Mouse (Mus musculus): ENCODE measurements around the gene Pak7.

The Pak7 gene

GRCm38 (mm10) chr2:136150752-136151151, 237.0 kb downstream of the Pak7 start:
- DNase-seq, result no peak

- no peak for DNase-seq
Observed at GRCm38 (mm10) chr2:136149530-136149929, 238.2 kb downstream of the Pak7 start.

GRCm38 (mm10) chr2:136148999-136149398, 238.8 kb downstream of the Pak7 start:
- peak; percentile 65 to 87 for DNase-seq

DNA sequence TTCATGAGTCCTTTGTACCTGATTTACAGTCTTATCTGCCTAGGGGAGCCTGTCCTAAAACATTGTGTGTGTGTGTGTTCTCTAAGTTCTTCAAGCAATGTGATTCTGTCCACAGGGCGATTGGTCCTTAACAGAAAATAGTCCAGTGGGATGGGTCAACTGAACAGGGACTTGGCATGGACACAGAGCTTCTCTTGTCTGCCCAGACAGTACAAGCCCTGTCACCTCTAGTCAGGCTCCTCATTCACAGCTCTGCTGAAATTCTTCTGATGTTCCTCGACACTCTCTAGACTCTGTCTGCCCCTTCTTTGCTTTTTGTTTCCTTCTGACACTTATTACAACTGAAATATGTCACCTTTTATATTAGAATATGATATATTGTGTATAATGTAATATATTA, 247.0 kb downstream of the Pak7 start:
- DNase-seq, result no peak

DNA sequence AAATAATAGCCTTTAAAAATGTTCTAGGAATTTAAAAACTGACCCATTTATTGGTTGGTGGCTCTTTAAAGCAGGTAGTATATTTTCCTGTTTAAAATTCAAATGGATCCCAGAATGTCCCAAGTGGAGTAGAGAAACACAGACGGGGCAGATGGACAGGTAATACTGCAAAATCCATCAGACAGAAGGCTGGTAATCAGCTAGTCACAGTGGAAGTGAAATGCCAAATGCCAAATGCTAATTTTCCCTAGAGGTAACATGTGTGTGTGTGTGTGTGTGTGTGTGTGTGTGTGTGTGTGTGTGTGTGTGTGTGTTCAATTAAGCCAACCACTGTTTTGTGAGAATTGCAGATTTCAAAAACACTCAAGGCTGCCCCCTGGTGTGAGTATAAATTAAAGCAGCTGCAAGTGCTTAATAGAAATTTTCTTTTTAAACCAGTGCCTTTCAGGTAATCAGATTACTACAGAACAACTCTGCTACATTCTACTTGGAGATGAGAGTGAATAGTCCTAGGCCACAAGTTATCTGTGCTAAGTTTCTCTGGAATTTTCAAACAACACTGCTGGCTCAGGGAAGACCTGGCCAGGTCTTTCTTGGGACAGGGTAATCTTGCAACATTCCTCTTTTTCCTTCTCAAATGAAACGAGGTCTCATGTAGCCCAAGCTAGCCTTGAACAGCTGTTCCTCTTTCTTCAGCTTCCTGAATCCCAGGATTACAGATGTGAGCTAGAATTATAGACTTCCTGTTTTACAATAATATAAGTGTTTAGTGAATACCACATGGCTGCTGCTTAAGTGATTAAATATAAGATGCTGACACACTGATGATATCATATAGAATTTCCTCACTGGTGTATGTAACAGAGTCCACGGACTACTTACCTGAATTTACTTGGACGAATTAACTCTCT, 248.4 kb downstream of the Pak7 start:
- peak; percentile 31 to 57 for DNase-seq

- no peak for DNase-seq
Observed at GRCm38 (mm10) chr2:136138451-136138850, 249.3 kb downstream of the Pak7 start.

DNA sequence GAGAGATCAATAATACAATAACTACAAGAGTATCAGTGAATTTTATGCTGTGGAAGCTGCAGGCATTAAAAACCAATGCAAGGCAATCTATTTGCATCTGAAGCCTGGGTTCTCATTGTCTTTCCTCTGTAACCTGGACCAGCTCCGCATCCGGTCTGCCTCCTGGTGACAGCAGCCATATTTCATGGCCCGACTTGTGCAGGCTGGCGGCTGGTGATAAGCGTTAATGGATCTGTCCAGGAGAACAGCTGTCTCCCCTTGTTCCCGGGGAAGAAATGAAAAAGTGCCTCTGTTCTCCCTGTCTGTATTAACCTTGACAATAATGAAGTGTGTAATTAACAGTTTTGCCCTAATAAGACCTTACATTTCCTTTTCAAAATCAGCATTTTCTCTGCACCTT, 265.9 kb downstream of the Pak7 start:
- peak; percentile 25 to 51 for DNase-seq

DNA sequence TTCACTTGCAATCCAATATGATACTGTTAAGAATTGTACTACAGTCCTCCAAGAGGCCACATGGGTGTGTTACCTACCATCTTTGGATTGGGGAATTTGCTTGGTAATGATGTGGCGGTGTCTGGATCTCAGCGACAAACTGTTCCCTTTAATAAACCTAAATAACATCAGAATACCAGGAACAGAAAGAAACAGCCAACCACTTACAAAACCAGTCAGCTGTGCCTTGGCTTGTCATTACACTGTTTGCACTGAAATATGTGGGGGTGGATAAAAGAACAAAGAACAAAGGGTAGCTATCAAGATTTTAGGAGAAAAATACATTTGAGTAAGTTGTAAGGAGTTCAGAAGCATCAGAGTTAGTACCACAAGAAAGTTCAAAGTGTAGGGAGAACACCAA, 269.8 kb downstream of the Pak7 start:
- DNase-seq, result no peak

DNA sequence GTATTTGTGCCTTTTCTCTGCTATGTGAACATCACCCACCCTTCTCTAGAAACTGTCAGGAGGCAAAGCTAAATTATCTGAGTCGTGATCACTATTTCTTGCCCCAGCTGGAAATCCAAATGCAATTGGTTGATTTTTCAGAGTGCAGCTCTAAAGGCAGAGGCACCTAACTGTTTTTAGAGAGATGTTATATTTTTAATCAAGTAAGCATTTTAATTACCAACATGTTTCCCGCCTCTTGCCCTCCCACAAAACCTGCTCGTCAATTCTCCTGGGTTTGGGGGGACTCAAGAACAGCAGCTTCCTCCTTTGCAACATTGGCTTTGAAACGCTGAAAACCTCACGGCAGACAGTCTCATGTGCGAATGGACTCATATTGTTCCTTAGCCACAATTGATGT, 274.4 kb downstream of the Pak7 start:
- no peak for DNase-seq

DNA sequence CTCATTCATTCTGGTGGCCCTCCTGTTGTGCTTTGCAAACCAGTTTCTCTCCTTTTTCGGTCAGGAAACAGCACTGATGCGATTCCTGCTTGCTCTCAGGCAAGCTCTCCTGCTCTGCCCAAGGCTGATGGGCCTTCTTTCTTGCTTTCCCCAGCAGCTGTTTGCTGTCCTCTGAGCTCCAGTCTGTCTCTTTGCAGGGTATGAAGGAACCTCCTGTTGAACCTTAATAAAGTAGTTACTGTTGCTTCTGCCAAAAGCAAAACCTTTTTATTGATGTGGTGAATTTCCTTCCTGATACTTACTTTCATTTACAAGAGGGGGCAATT, 278.8 kb downstream of the Pak7 start:
- no peak for DNase-seq

- no peak for DNase-seq
Observed at GRCm38 (mm10) chr2:136108124-136109037, 279.4 kb downstream of the Pak7 start.

DNA sequence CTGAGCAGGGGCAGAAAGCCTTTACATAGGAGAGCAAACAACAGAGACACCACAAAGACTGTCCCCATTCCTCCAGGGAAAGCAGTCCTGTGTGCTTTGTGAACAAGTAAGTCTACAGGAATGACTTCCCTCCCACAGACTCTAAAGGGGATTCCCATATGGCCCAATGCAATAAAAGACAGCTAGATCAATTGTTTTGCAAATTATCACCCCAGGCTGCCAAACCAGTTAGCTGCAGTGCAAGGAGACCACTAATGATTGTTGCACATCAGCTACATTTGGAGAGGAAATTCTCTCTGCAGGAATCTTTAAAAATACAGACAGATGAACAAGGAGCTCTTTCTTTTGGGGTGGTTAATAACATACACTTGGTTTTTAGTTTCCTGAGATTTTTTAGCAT, 280.2 kb downstream of the Pak7 start:
- no peak for DNase-seq

DNA sequence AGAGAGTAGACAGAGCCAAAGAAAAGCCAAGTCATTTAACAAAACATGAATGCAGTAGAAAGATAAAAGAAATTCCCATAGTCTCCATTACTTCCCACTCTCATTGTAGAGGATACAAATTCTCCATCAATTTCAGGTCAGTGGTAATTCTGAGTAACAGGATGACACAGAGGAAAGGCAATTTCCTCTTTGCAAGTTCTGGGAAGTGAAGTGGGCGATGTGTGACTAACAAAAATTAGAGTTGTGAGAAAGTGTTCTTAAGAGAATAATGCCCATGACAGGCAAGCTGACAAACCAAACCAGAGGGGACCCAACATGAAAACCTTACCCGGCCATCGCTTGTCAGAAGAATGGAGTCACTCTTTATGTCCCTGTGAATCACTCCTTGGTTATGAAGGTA, 290.6 kb downstream of the Pak7 start:
- DNase-seq, result no peak

- DNase-seq, result no peak
Observed at GRCm38 (mm10) chr2:136095978-136096377, 291.8 kb downstream of the Pak7 start.

- DNase-seq, result no peak
Observed at GRCm38 (mm10) chr2:136064356-136064755, 323.4 kb downstream of the Pak7 start.

DNA sequence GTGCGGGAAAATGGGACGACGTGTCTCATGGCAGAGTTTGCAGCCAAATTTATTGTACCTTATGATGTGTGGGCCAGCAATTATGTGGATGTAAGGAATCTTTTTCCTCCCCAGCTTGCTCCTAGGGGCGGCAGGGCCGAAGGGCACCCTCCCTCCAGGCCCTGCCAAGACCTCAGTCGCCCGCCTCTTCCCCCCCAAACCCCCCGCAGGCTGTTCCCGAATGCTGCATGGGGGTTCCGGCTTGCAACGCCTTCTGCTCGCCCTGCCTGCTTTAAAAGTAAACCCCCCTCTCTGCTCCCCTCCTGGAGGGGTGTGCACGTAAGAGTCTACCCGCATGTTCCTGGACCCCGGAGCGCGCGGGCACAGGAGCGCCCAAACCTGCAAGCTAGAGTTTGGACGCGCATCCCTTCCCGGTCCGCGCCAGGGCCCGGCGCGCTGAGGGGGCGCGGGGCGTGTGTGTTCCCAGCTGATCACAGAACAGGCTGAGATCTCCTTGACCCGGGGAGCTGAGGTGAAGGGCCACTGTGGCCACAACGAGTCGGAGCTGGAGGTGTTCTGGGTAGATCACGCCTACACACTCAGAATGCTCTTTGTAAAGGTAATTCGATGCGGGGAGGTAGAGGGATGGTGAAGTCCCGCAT, 328.6 kb downstream of the Pak7 start:
- DNase-seq, result no peak

DNA sequence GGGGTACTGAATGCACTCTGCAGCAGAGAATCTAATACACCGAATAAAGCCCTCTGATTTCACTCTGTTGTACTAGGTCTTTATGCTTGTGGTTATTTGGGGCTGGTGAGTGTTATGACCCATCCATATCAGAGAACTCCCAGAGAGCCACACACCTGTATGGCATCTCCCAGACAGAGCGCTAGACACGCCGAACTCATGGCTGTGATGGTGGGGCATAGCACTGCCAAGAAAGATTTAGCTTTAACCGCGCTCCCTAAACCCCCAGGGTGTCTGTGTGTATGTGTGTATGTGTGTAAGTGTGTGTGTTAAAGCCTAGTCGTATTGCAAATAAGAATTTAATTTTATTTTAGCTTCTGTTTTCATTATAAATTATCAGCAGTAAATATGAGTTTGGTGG, 329.4 kb downstream of the Pak7 start:
- no peak for DNase-seq

GRCm38 (mm10) chr2:136057861-136058331, 329.9 kb downstream of the Pak7 start:
- DNase-seq, result no peak

DNA sequence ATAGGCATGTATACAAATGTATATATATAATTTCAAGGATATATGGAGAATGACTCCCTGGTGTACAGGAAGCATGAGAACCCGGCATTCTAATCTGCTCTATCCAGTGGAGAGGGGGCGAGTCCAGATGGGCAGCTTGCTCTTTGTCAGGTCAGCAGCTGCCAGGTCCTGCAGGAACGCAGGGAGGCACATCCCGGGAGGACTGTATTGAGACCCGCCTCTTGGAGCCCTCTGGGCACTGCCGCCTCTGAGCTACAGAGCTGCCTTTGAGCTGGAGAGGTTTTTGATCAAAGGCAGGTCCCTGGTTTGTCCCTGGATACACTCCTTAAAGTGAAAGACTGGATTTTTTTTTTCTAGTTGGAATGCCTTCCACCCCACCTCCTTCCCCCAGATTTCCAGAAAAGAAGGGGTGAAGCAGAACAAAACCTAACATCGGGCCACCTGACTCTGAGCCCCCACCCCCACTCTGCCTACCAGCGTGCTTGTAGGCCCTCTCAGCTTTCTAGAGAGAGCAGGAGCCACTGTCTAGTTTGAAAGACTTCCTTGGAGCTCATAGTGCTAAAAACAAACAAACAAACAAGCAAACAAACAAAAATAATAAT, 336.0 kb downstream of the Pak7 start, which contains the start of gene Lamp5:
Lamp5 (plus strand) TSS at position 552 of the 602 bp plus-strand sequence.
- DNase-seq, result no peak

DNA sequence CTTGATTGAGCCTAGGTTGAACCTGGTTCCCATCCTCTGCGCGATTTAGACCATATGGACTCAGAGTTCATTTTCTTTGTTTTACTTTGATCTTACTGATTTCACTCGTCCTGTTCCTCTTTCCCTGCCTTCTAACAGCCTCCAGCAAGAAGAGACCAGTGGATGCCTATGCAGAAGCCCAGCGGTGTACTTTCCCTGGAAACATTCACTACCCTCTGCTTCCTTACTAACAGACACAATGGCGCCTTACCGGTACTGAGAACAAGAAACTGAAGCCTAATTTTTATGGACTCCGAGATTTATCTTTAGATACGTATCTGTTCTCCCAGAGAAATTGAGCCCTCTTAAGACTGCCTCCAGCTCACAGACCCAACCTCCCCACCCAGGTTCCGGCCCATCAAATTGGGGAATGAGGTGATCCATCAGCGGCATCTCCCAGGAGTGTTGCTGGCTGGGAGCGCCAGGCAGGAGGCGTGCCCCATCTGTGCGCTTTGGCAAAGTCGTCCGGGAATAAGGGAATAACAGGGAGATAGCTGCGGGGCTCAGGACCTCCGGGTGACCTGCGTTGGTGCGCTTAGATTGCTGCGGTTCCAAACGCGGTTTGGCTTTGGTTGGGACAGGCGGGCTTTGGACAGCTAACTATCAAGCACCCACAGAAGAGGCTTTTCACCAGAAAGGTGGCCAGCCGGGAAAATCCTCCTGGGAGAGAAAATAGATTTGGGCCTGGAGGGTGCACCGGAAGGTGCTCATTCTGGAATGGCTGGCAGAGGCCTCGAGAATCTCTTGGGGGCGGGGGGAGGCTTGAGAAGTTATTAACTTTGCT, 336.8 kb downstream of the Pak7 start:
- DNase-seq, result no peak

GRCm38 (mm10) chr2:136048464-136048863, 339.3 kb downstream of the Pak7 start:
- DNase-seq, result no peak

Measured in kidney, postnatal 25 days (tissue).